Mouse (Mus musculus): Measurements from ENCODE around the gene Gstm7. TPM values are rescaled to one million over a fixed set of nuclear protein-coding genes. Genes with fewer than 3 reads are reported as not detected.
"Not testable (repeated sequence)": the region's sequence is repeated elsewhere in the genome, so short reads cannot be mapped to it uniquely, and the experiment has no call there.

Gstm7 gene
- polyA plus RNA-seq, 1 experiment from 2014 or later, result 12.4 TPM

DNA sequence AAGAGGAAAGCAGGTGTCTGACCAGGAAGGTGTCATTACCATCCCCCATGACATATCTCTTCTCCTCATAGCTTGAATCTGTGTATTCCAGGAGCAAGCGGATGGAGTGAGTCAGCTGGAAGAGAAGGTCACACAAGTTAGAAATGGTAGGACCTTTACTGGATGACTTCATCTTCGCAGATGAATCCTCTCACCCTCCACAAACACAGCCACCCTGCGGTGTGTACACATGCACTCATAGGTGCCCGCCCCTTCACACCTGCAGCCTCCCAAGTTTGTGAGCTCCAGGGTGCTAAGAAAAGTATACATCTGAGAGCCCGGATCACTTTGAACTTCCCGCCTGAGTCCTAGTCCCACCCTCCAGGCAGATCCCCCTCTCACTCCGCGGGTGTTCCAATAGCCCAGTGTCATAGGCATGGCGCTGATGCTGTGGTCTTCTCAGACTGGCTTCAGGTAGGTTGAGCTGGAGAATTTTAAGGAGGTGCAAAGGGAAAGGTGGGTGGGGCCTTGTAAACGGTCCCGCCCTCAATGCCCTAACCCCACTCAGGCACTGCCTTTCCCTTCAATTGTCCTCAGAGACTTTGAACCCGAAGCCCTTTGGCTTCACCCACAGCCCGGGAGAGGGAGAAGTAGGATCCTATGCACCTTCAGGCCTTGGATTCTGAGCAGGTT is 37.2 kb upstream of the Gstm7 start, which contains the start of gene Gstm3:
TSS of gene Gstm3 (minus strand) at position 560 of the 672 bp plus-strand sequence.
- no peak within 1 kb of the TSS for H3K9ac ChIP-seq (ENCODE audit: low read length)
- peak; percentile 93 for ATAC-seq (ENCODE audit: low FRiP score, low TSS enrichment)
- no peak within 1 kb of the TSS for H3K4me3 ChIP-seq (ENCODE audit: low read depth, low read length)
- peak within 1 kb of the TSS; percentile 14 for H3K4me2 ChIP-seq (replicated peaks; ENCODE audit: low read depth)
- no peaks in the 10 kb centered on the region for H3K27me3 ChIP-seq (ENCODE audit: control insufficient read depth, insufficient read depth, low read length)
- no peaks in the 10 kb centered on the region for H3K4me1 ChIP-seq (replicated peaks; ENCODE audit: control insufficient read depth, insufficient read depth)
- TF ChIP-seq EP300 (optimal IDR thresholded peaks at IDR 0.05) (no peak), CTCF (IDR thresholded peaks at IDR 0.05; ENCODE audit: low read depth) (no peak)
- DNase-seq (ENCODE audit: low spot score), result peak; percentile 77
- H3K27ac ChIP-seq (replicated peaks), result no peak within 1 kb of the TSS
- no peaks in the 10 kb centered on the region for H3K36me3 ChIP-seq (ENCODE audit: control insufficient read depth, insufficient read depth, low read length)
- no peaks in the 10 kb centered on the region for H3K9me3 ChIP-seq (ENCODE audit: control insufficient read depth, low read length)
- WGBS, result 38% methylated on average over 13 of the region's 13 CpGs

DNA sequence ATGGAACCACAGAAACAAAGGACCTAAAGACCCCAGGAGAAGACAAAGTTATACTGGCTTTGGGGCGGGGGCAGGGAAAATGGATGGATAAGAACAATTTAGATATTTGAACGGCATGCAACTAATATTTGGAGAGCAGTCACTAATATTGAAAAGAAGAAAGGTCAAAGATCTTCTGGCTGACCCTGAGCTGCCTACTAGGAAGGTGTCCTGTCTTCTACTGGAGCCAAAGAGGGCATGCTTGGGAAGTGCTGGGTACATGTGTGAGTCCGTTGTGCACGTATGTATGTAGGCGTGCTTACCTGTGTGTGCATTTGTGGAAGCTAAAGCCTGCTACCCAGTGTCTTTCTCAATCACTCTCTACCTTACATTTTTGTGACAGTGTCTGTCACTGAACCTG is 35.0 kb upstream of the Gstm7 start:
- no peak overlapping the region for H3K9ac ChIP-seq (ENCODE audit: low read length)
- no peaks in the 10 kb centered on the region for H3K36me3 ChIP-seq (ENCODE audit: control insufficient read depth, insufficient read depth, low read length)
- no peaks in the 10 kb centered on the region for H3K4me1 ChIP-seq (replicated peaks; ENCODE audit: control insufficient read depth, insufficient read depth)
- H3K4me3 ChIP-seq (ENCODE audit: low read depth, low read length), result no peak overlapping the region
- H3K9me3 ChIP-seq (ENCODE audit: control insufficient read depth, low read length), result no peaks in the 10 kb centered on the region
- no peak overlapping the region for H3K4me2 ChIP-seq (replicated peaks; ENCODE audit: low read depth)
- H3K27ac ChIP-seq (replicated peaks), result no peak overlapping the region
- TF ChIP-seq CTCF (IDR thresholded peaks at IDR 0.05; ENCODE audit: low read depth), result no peak
- TF ChIP-seq EP300 (optimal IDR thresholded peaks at IDR 0.05), result no peak
- 93% methylated on average over 5 of the region's 5 CpGs for WGBS
- no peaks in the 10 kb centered on the region for H3K27me3 ChIP-seq (ENCODE audit: control insufficient read depth, insufficient read depth, low read length)
- DNase-seq (ENCODE audit: low spot score), result no peak
- ATAC-seq (ENCODE audit: low FRiP score, low TSS enrichment), result no peak

DNA sequence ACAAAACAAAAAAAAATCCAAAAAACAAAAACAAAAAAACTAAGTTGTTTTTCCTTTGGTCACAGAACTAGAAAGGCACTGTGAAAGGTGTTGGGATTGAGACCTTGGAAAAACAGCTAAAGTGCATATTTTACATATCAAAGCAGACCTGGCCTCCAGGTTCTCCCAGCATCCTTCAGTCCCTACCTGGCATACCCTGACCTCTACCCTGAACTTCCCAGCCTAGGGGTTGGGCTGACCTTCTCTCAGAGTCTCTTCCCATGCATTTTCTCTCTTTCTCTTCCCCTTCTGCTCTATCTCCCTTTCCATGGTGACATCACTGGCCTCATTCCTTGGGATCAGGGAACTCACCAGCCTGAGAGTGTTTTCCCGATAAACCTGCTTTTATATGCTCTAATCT is 34.0 kb upstream of the Gstm7 start:
- Histone ChIP-seq H3K27ac (replicated peaks) (no peak overlapping the region), H3K4me1 (replicated peaks; ENCODE audit: control insufficient read depth, insufficient read depth) (no peaks in the 10 kb centered on the region), H3K9ac (ENCODE audit: low read length) (no peak overlapping the region), H3K27me3 (ENCODE audit: control insufficient read depth, insufficient read depth, low read length) (no peaks in the 10 kb centered on the region), H3K4me2 (replicated peaks; ENCODE audit: low read depth) (no peak overlapping the region), H3K36me3 (ENCODE audit: control insufficient read depth, insufficient read depth, low read length) (no peaks in the 10 kb centered on the region), H3K4me3 (ENCODE audit: low read depth, low read length) (no peak overlapping the region), H3K9me3 (ENCODE audit: control insufficient read depth, low read length) (no peaks in the 10 kb centered on the region)
- no peak for DNase-seq (ENCODE audit: low spot score)
- TF ChIP-seq EP300 (optimal IDR thresholded peaks at IDR 0.05) (no peak), CTCF (IDR thresholded peaks at IDR 0.05; ENCODE audit: low read depth) (no peak)
- ATAC-seq (ENCODE audit: low FRiP score, low TSS enrichment), result no peak
- WGBS, result 67% methylated on average over 1 of the region's 1 CpGs

DNA sequence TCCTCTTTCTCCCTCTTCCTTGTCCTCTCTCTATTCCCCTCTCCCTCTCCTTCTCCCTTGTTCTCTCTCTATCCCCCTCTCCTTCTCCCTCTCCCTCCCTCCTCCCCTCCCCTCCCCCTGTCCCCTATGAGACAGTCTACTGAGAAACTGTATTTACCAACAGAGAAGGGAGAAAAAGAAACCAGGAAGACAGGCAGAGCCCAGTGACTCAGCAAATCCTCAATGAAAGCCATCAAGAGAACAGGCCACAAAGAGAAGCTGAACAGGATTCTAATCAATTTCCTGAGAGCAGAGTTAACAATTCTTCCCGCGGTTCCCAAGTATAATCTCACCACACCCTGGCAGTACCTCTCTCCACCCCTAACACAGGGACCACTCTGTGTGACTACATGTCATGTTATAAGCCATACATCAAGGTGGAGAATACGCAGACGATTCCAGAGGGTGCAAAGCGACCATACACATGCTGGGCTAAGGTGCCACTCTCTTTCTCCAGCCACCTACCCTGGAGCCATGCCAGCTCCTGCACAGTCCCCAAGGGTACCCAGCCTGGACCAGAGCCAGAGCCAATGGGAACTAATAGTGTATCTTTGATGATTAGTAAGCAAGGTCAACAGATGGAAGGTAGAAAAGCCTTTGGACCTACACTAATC is 33.2 kb upstream of the Gstm7 start:
- TF ChIP-seq CTCF (IDR thresholded peaks at IDR 0.05; ENCODE audit: low read depth), result no peak
- DNase-seq (ENCODE audit: low spot score) (peak; percentile 65), ATAC-seq (ENCODE audit: low FRiP score, low TSS enrichment) (peak; percentile 56)
- Histone ChIP-seq H3K36me3 (ENCODE audit: control insufficient read depth, insufficient read depth, low read length) (no peaks in the 10 kb centered on the region), H3K27me3 (ENCODE audit: control insufficient read depth, insufficient read depth, low read length) (no peaks in the 10 kb centered on the region), H3K4me1 (replicated peaks; ENCODE audit: control insufficient read depth, insufficient read depth) (no peaks in the 10 kb centered on the region), H3K27ac (replicated peaks) (peak overlapping the region; percentile 85), H3K9me3 (ENCODE audit: control insufficient read depth, low read length) (no peaks in the 10 kb centered on the region), H3K4me2 (replicated peaks; ENCODE audit: low read depth) (no peak overlapping the region), H3K9ac (ENCODE audit: low read length) (no peak overlapping the region), H3K4me3 (ENCODE audit: low read depth, low read length) (no peak overlapping the region)
- 39% methylated on average over 5 of the region's 5 CpGs for WGBS

DNA sequence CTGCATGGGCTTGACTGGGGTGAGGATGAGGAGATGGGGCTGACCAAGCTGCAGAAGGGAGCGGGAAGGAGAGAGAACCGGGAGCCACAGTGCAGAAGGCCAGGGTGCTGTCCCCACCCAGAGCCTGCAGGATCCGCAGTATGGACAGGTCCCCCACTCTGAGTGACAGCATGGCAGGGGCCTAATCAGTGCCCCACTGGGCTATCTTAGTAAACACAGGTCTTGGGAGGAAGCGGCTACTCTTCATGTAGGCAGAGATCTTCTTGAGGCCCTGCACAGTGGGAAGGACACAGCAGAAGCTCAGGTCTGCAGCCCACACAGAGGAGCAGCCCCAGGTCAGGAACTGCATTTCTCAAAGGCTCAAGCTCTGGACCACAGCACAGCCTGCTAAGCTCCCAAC is 32.4 kb upstream of the Gstm7 start:
- ATAC-seq (ENCODE audit: low FRiP score, low TSS enrichment) (no peak), DNase-seq (ENCODE audit: low spot score) (no peak)
- Histone ChIP-seq H3K36me3 (ENCODE audit: control insufficient read depth, insufficient read depth, low read length) (no peaks in the 10 kb centered on the region), H3K4me1 (replicated peaks; ENCODE audit: control insufficient read depth, insufficient read depth) (no peaks in the 10 kb centered on the region), H3K27me3 (ENCODE audit: control insufficient read depth, insufficient read depth, low read length) (no peaks in the 10 kb centered on the region), H3K9ac (ENCODE audit: low read length) (no peak overlapping the region), H3K9me3 (ENCODE audit: control insufficient read depth, low read length) (no peaks in the 10 kb centered on the region), H3K4me3 (ENCODE audit: low read depth, low read length) (no peak overlapping the region), H3K27ac (replicated peaks) (peak overlapping the region; percentile 85), H3K4me2 (replicated peaks; ENCODE audit: low read depth) (no peak overlapping the region)
- TF ChIP-seq CTCF (IDR thresholded peaks at IDR 0.05; ENCODE audit: low read depth), result no peak
- 81% methylated on average over 4 of the region's 4 CpGs for WGBS

DNA sequence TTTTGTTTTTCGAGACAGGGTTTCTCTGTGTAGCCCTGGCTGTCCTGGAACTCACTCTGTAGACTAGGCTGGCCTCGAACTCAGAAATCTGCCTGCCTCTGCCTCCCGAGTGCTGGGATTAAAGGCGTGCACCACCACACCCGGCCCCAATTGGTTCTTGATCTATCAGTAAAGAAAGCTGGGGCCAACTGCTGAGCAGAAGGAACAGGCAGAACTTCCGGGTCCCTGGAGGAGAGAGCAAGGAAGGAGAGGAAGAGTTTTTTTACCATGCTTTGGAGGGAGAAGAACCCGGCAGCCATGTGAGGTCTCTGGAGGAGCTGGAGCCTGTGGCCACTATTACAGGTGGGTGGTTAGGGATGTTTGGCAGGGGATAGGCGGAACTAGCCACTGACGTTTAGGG is 23.6 kb upstream of the Gstm7 start:
- WGBS, result 86% methylated on average over 7 of the region's 9 CpGs
- not testable (repeated sequence) for H3K9ac ChIP-seq (ENCODE audit: low read length)

More for the DNA sequence above, 23.6 kb upstream of the Gstm7 start:
- H3K4me1 ChIP-seq (replicated peaks; ENCODE audit: control insufficient read depth, insufficient read depth); H3K4me2 ChIP-seq (replicated peaks; ENCODE audit: low read depth); H3K27ac ChIP-seq (replicated peaks); ATAC-seq (ENCODE audit: low FRiP score, low TSS enrichment); H3K4me3 ChIP-seq (ENCODE audit: low read depth, low read length); H3K27me3 ChIP-seq (ENCODE audit: control insufficient read depth, insufficient read depth, low read length); DNase-seq (ENCODE audit: low spot score); H3K9me3 ChIP-seq (ENCODE audit: control insufficient read depth, low read length); H3K36me3 ChIP-seq (ENCODE audit: control insufficient read depth, insufficient read depth, low read length): not testable (repeated sequence)

Data from stomach, postnatal 0 days (tissue).